Mouse (Mus musculus) adrenal gland, postnatal 10 days (tissue): ENCODE results near the gene Hist1h2bk. TPM values are rescaled to one million over a fixed set of nuclear protein-coding genes. Genes with fewer than 3 reads are reported as not detected.
"Not testable (repeated sequence)": the region's sequence is repeated elsewhere in the genome, so short reads cannot be mapped to it uniquely, and the experiment has no call there.

ENCODE experiments used
- DNase-seq: peaks from one replicate; pipeline ENCODE4 v3.0.0; 2021; ENCODE audit warnings: mixed read lengths
- total RNA-seq, 2 experiments: library from RNA; stranded (reverse); gene quantifications; 2 replicates each; pipeline ENCODE4 v1.2.3; 2021

Hist1h2bk gene
- total RNA-seq, 2 experiments from 2014 or later, result 299 to 338 TPM

DNA sequence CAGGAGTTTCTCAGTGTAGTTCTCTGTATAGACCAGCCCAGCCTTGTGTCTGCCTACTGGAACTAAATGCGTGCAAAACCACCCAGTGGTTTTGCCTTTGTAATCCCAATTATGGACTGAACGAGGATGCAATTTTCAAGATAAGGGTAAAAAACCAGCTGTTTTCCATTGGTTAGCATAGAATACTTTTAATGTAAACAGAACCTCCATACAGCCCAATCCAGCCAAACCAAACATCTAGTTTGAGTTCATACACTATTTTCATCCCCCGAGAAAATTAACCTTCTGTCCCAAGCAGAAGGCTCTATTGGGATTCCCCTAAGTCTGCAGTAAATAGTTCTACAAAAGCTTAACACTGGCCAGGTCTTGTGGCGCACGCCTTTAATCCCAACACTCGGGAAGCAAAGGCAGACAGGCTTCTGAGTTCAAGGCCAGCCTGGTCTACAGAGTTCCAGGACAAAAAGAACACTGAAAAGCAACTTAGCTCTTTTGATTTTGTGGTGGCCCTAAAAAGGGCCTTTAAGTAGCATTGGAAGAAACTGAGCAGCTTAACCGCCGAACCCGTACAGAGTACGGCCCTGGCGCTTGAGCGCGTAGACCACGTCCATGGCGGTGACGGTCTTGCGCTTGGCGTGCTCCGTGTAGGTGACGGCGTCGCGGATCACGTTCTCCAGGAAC is 4.9 kb downstream of the Hist1h2bk start:
- DNase-seq, result no peak

DNA sequence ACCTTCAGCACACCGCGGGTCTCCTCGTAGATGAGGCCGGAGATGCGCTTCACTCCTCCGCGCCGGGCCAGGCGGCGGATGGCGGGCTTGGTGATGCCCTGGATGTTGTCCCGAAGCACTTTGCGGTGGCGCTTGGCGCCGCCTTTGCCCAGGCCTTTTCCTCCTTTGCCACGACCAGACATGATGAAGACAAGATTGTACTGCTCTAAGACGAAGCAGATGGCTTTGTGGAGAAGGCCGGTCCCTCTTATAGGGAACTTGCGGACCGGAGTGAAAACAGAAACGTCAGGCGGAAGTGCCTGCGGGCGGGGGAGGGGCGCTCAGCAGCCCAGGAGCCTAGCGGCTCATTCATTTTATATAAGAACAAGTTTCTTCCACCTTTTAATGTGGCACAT is 5.5 kb downstream of the Hist1h2bk start, which contains the start of gene Hist1h4i:
Gene Hist1h4i, minus strand, starts transcription at position 221 of the 395 bp plus-strand sequence.
- DNase-seq, result peak; percentile 98

DNA sequence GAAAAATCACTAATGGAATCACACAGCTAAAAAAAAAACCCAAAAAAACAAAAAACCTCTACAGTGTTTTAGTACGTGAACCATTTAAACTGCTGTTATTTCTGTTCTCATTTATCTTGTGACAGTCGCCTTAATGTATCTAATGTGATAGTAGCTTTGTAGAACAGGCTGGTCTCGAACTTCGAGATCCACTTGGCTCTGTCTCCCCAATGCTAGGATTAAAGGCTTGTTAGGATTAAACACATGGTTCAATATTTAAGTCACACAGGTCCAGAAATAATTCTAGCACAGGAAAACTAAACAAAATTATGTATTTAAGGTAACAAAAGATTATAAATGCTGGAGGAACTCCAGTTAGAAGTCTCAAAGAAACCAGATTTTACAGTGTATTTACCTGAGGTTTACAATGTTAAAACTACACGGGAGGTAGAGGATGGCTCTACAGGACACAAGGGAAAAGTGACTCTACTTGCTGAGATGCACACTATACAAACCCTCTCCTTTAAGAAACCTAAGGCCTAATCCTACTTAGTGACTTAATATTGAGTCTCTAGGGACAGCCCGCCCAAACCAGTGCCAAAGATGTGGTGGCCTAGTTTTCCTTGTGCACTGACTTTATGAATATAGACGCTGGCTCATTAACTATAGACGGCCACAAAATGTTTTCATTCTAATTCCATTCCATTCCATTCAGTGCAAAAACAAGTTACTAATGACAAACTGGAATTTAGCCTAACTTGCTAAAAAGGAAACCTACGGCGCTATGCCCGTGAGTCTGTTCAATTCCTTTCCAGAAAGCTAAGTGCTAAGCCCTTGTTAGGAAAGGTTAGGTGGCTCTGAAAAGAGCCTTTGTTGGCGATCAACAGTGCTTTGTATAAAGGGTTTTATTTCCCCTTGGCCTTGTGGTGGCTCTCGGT is 6.2 kb downstream of the Hist1h2bk start:
- DNase-seq, result no peak

DNA sequence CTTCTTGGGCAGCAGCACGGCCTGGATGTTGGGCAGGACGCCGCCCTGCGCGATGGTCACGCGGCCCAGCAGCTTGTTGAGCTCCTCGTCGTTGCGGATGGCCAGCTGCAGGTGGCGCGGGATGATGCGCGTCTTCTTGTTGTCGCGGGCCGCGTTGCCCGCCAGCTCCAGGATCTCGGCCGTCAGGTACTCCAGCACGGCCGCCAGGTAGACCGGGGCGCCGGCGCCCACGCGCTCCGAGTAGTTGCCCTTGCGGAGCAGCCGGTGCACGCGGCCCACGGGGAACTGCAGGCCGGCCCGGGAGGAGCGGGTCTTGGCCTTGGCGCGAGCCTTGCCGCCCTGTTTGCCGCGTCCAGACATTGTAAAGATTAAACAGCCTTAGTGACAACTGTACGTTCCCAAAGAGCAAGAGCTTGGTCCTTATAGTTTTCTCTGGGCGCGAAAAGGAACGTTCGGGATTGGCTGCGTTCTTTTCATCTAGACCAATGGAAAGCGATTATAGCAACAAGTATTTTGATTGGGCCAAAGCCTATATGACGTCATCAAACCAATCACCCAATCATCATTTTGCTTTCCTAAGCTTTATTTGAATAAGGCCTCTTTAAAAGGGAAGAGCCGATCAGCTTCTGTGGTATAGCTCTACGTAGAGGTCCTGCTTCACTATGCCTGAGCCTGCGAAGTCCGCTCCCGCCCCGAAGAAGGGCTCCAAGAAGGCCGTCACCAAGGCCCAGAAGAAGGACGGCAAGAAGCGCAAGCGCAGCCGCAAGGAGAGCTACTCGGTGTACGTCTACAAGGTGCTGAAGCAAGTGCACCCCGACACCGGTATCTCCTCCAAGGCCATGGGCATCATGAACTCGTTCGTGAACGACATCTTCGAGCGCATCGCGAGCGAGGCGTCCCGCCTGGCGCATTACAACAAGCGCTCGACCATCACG is 7.2 kb downstream of the Hist1h2bk start, which contains the start of the genes Hist1h2ag and Hist1h2bj:
Gene Hist1h2ag, minus strand, starts transcription at position 377 of the 935 bp plus-strand sequence.
Gene Hist1h2bj, plus strand, starts transcription at position 647 of the 935 bp plus-strand sequence.
- DNase-seq, result peak; percentile 84

DNA sequence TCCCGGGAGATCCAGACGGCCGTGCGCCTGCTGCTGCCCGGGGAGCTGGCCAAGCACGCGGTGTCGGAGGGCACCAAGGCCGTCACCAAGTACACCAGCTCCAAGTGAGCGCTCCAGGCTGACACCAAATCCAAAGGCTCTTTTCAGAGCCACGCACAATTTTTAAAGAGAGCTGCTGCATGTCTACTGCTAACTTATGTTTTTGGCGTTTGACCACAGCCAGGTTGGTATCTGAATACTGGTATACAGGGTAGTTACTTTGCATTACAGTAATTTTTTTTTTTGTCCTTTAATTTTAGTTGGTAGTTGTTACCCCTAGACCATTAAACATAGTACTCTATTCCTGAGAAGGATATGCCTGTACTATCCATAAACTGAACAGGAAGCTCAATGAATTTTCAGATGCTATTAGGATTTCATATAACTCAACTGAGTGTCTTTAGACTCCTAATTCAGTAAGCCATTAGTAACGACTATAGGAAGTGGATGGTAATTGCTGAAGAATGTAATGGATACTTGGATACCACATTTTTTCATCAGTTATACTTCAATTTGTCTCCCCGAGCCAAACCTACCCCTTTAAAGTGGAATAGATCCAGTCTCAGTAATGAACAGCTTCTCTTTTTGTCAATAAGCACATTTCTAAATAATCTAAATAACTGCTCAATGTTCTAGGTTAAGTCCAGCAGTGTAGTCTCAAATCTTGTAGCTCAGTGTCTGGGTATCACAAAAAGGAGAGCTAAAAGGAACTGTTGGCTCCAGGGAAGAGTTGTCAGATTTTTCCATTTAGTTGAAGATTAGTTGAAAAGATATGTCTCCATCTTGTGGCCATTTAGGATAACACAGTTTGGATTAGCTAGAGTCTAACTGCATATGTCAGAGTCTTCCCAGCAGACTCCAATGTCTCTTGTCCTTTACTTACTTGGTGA is 8.1 kb downstream of the Hist1h2bk start:
- no peak for DNase-seq

DNA sequence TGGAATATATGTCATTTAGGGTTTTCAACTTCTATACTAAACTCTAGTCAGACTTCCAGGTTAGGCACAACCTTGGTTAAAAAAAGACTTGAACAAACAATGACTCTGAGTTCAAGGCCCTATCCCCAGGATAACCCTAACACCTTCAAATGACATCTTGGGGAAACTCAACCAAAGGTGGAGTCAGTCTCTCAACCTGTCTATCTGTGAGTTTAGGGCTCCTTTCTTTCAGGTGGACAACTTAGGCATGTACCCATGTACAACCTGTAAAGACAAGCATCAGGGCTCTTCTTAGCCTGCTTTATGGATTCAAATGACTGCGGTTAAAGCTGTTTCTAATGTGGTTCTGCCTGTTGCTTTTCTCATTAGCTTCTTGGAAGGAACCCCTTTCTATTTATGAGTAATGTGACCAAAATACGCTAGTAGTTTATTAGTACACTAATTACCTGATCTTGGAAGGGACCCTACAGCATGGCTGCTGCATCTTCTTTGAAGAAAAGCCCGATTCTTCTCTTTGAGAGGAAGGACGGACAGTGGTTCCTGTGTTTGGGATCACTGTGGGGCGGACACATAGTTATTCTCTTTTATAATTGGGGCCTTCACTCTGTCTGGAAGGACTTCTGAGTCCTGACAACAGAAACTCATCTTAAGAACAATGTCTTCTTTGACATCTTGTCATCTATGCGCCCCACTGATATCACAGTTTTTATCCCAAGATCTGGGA is 8.9 kb downstream of the Hist1h2bk start:
- DNase-seq, result no peak

DNA sequence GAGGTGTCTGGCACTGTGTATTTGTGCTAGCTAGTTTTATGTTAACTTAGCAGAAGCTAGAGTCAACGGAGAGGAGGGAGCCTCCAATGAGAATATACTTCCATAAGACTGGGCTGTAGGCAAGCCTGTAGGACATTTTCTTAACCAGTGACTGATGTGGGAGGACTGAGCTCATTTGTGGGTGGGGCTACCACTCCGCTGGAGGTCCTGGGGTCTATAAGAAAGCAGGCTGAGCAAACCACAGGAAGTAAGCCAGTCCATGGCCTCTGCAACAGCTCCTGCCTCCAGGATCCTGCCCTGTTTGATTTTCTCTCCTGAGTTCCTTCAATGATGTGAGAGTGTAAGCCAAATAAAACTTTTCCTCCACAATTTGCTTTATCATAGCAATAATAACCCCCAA is 9.6 kb downstream of the Hist1h2bk start:
- DNase-seq, result no peak

DNA sequence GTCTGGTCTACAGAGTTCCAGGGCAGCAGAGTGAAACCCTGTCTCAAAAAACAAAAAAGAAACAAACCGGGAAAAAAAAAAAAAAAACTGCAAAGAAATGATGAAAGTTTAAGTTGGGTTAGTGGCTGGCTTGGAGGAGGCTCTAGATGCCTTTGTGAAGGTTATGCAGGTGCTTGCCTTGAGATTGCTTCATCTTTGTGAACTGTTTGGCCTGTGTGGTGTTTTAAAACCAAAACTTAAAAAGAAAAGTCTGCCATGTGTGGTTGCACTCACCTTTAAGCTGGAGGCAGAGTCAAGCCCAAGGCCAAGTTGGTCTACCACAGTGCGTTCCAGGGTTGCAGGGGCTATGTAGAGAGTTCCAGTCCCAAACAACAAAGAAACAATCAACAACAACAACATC is 13.4 kb downstream of the Hist1h2bk start:
- no peak for DNase-seq

DNA sequence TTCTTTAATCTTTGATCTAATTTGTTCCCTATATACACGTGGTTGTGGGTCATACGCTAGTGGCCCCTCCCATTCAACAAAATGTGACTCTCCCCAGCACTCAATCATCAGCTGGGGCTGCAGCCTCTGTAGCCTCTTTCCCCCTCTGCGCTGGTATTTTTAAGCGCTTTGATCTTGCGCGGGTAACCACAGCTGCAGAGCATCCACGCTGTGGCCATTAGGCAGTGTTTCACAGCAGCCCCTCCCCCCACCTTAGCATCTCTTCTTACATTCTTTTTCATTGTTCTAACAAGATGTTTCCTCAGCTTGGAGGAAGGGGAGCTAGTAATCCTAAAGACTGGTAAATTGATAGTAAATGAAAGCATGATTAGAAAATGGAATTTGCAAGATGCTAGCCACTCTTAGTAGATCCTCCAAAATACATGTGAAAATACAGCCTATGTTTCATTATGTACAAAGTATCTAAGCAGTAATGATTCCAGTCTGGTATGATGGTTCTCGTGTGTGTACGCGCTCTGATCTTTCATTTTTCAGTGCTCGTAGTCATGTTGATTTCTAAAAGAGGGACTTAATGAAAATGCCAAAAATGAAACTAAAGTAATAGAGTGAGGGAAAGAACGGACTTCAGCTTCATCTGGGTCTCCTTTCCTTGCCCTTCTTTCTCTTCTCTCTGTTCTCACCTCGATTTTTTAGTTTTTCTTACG is 14.2 kb downstream of the Hist1h2bk start:
- DNase-seq, result peak; percentile 50

DNA sequence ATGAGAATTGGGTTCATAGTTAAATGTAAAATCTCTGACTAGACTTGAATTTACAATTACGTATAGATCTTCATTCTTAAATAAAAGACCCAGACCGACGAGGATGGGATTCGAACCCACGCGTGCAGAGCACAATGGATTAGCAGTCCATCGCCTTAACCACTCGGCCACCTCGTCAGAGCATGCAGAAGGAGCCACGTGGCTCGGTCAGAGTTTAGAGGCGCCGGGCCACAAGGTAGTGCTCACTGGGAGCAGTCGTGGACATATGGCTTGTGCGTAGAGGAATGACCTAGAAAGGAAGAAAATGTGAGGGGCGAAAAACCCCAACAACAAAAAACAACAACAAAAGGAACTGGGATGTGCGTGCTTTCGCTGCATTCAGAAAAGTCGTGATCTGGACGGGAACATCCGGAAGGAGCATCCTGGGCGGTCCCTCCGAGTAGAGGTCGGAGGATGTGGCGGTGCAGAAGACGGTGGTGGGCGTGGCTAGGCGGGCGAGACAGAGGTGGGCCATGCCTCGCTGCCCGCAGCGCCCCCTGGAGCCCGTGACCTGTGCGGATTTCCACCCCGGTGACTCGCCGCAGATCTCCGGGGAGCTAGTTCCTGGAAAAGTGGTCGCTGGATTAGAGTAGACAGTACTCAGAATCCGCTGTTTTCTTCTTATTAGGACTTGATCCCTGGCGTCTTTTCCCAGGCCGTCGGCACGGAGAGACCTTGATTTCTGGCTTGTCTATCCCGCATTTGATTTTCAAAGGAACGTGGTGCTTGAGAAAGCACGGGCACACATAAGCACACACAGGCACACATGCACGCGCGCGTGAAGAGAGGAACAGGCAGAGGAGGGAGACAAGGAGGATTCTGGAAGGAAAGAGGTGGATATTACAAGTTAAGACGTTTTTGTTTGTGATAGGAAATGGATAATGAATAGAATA is 15.2 kb downstream of the Hist1h2bk start:
- DNase-seq, result peak; percentile 94

DNA sequence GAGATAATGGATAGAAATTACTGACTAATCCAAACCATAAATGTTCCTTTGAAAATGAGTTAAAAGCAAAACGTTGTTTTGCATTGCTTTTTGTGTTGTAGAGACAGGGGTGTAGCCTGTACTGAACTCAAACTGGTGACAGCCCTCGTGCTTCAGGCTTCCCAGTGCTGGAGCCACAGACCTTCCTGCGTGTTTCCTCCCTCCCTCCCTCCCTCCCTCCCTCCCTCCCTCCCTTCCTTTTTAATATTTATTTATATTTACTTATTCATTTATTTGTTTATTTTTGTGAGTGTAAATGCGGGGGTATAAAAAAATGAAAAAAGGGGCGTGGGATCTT is 15.8 kb downstream of the Hist1h2bk start:
- DNase-seq, result no peak

DNA sequence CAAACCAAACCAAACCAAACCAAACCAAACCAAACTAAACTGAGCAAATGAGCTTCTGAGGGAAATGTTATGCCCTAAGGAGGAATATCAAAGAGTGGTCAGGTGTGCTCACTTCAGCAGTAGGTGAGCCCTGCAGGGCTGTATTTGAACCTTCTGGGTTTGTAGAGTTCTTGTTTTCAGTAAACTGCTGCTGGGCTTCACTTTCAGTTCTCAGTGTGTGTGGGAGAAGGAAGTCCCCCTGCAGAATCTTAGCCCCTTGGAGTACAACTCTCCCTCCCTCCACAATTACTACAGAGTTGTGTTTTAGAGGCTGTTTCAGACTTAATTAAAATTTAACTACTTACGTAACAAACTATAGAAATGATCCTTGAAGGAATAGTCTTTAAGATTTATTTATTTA is 18.1 kb downstream of the Hist1h2bk start:
- no peak for DNase-seq

DNA sequence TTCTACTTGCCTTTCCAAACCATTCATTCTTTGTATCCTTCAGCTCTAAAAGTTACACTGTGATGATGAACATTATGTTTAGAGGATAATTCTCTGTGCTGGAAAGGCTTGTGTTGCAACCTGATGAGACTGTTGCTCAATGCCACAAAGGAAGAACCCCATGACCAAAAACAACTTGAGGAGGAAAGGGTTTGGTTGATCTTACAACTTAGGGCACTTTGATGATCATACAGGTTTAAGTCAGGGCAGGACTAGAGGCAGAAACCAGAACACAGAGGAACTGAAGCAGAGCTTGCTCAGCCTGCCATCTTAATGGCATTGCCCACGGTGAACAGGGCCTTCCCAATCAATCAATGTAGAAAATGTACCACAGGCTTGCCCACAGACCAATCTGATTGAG is 25.8 kb downstream of the Hist1h2bk start:
- no peak for DNase-seq

DNA sequence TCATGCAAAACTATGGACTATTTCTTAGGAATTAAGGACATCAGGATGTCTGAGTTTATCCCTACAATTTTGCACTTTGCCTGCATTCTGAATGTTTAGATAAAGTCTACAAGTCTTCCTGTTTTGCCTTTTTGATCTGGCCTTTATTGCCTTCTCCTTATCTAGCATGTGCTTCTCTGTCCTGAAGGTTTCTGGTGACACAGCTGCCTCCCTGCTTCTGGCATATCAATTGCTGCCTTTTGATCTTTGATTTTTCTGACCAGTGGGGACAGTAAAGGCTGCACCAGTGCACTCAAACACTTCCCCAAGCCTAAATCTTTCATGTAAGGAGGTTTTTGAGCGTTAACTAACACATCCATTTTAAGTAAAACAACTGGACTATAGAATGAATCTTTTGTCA is 27.8 kb downstream of the Hist1h2bk start:
- DNase-seq, result no peak

DNA sequence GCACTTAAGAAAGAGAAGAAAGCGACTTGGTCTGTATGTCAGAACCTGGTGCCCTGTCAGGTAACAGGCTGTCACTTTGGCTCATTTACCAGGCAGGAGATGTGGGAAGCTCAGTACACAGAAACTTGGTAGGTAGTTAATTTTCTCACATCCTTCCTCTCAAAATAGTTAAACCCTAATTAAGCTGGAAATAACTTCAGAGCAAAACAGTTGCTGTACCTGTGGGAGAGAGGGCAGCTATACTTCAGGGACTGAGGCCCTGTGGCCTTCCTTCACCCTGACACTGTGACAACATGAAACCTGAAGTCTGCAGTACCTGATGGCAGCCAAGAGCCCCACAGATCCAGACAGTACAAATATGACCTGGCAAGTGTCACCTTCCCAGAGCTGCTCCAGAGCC is 48.5 kb downstream of the Hist1h2bk start, which contains the start of gene Vmn1r188:
Gene Vmn1r188, plus strand, starts transcription at position 301 of the 400 bp plus-strand sequence.
- DNase-seq, result not testable (repeated sequence)
